Mouse (Mus musculus) erythroblast, embryonic 14.5 days (primary cell): ENCODE results near the gene Wfdc10.

Source experiments
- GATA1 ChIP-seq: IDR thresholded peaks from 2 replicates; pipeline ENCODE4 v1.6.1; 2012; ENCODE audit warnings: low read length, inconsistent platforms, mixed read lengths
- TAL1 ChIP-seq: IDR thresholded peaks from 3 replicates; pipeline ENCODE4 v1.6.1; 2012; ENCODE audit warnings: low read length, inconsistent platforms, mixed read lengths

GRCm38 (mm10) chr2:164619050-164619449 lies 36.8 kb upstream of the Wfdc10 start:
- TF ChIP-seq GATA1: no peak
- TF ChIP-seq TAL1: no peak
